In genomic region chr6:122810615-122811279, GRCm38 (mm10) we compare ENCODE assay signal across 1 mouse cellular context.
TF ChIP-seq lines count a peak whose summit lies in the region.

No protein-coding gene starts in this region.

TF ChIP-seq in CH12.LX, 34 proteins besides CTCF, POLR2A, EP300 and RAD21:
- TF ChIP-seq JUN (IDR thresholded peaks at IDR 0.05; ENCODE audit: insufficient read depth, low read depth, low read length) (no peak), PAX5 (IDR thresholded peaks at IDR 0.05; ENCODE audit: low read length) (no peak), SMC3 (IDR thresholded peaks at IDR 0.05; ENCODE audit: low read depth, low read length) (no peak), BHLHE40 (IDR thresholded peaks at IDR 0.05; ENCODE audit: low read depth, low read length) (peak; percentile 0; the same call in 1 of the 2 replicates), IRF4 (IDR thresholded peaks at IDR 0.05; ENCODE audit: low read depth, low read length) (peak; percentile 57), MAX (IDR thresholded peaks at IDR 0.05; ENCODE audit: low read length) (no peak; the same call in 1 of the 2 replicates), CHD2 (IDR thresholded peaks at IDR 0.05; ENCODE audit: low read length) (peak; percentile 84), JUND (conservative IDR thresholded peaks at IDR 0.05; ENCODE audit: low read depth, low read length) (no peak), ETS1 (conservative IDR thresholded peaks at IDR 0.05; ENCODE audit: low read depth, low read length) (0 out of 2 replicates have a peak, but pooled peaks have one; percentile 8), E2F4 (IDR thresholded peaks at IDR 0.05; ENCODE audit: insufficient replicate concordance, low read depth, low read length) (peak; percentile 61; the same call in 1 of the 2 replicates), USF1 (IDR thresholded peaks at IDR 0.05; ENCODE audit: low read depth, low read length) (no peak), NELFE (IDR thresholded peaks at IDR 0.05; ENCODE audit: low read depth, low read length) (peak; percentile 81), RCOR1 (conservative IDR thresholded peaks at IDR 0.05; ENCODE audit: low read depth, low read length) (0 out of 2 replicates have a peak, but pooled peaks have one; percentile 32), USF2 (conservative IDR thresholded peaks at IDR 0.05; ENCODE audit: low read depth, low read length) (no peak), SIN3A (IDR thresholded peaks at IDR 0.05; ENCODE audit: low read length) (peak; percentile 80), GABPA (IDR thresholded peaks at IDR 0.05; ENCODE audit: insufficient replicate concordance, low read depth, low read length) (peak; percentile 18; the same call in 1 of the 2 replicates), MAZ (IDR thresholded peaks at IDR 0.05; ENCODE audit: low read depth, low read length) (peak; percentile 95), MXI1 (IDR thresholded peaks at IDR 0.05; ENCODE audit: low read depth, low read length) (no peak; the same call in none of the 2 replicates), ZKSCAN1 (IDR thresholded peaks at IDR 0.05; ENCODE audit: borderline replicate concordance, low read depth, low read length) (no peak), KAT2A (IDR thresholded peaks at IDR 0.05; ENCODE audit: insufficient replicate concordance, low read length) (peak; percentile 79; the same call in 1 of the 2 replicates), TBP (conservative IDR thresholded peaks at IDR 0.05; ENCODE audit: low read depth, low read length) (peak; percentile 93), HCFC1 (IDR thresholded peaks at IDR 0.05; ENCODE audit: low read depth, low read length) (peak; percentile 90), ZNF384 (IDR thresholded peaks at IDR 0.05; ENCODE audit: low read depth, low read length) (no peak), ELF1 (IDR thresholded peaks at IDR 0.05; ENCODE audit: low read depth, low read length) (peak; percentile 94), ZC3H11A (IDR thresholded peaks at IDR 0.05; ENCODE audit: low read depth, low read length) (no peak), POLR2AphosphoS2 (IDR thresholded peaks at IDR 0.05; ENCODE audit: low read depth, low read length) (peak; percentile 17; the same call in 1 of the 2 replicates), MAFK (IDR thresholded peaks at IDR 0.05; ENCODE audit: insufficient replicate concordance, low read length) (no peak), TCF12 (IDR thresholded peaks at IDR 0.05; ENCODE audit: low read depth, low read length) (peak; percentile 7), CHD1 (IDR thresholded peaks at IDR 0.05; ENCODE audit: low read depth, low read length) (no peak), ZMIZ1 (IDR thresholded peaks at IDR 0.05; ENCODE audit: low read depth, low read length) (peak; percentile 95), NRF1 (IDR thresholded peaks at IDR 0.05; ENCODE audit: low read depth, low read length) (0 out of 2 replicates have a peak, but pooled peaks have one; percentile 23), UBTF (IDR thresholded peaks at IDR 0.05; ENCODE audit: low read depth, low read length) (no peak), MYC (IDR thresholded peaks at IDR 0.05; ENCODE audit: low read depth, low read length) (peak; percentile 75; the same call in 1 of the 2 replicates), MEF2A (IDR thresholded peaks at IDR 0.05; ENCODE audit: borderline replicate concordance, low read depth, low read length) (peak; percentile 64; the same call in 1 of the 2 replicates)
TF ChIP-seq in CH12.LX: peak in this region for 20.
